In the genomic region with DNA sequence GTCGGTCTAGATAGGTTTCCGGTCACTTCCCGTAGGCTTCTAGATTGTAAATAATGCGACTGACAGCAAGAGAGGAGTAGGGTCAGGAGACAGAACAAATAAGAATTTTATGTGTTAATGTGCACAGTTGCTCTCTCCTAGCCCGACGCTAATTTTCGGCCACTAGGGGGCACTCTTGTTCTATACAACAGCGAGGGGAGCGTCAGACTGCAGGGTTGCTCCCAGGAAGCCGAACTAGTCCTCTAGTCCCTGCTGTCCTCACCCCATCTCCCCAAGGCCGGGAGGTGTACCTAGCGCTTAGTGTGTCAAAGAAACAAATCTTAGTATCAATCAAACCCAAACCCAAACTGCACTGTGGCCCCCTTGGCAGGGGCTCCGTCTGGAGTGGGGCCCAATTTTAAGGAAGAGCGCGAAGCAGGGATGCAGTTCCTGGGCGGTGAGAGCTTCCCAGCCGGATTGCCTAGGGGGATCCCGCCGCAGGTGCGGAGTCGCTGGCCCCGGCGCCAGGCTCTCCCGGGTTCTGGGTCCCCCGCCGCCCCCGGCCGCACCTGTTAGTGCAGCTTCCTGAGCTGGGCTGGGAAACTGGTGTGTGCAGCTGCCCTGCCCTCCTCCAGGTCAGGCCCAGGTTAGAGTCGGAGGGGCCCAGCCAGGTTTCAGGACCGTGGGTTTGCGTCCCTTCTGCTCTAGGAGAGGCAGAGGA, we compare ENCODE assay signal across 8 mouse cellular contexts. TPM values are rescaled to one million over a fixed set of nuclear protein-coding genes. Genes with fewer than 3 reads are reported as not detected.
DNase-seq lines count a peak whose midpoint lies in the region; ATAC-seq and TF ChIP-seq lines count a peak whose summit lies in the region.

No protein-coding gene starts in this region.

- no peak overlapping the region for H3K4me3 ChIP-seq in G1E (ENCODE audit: low read depth, low read length)
- H3K4me3 ChIP-seq in forebrain, embryonic 15.5 days = peak overlapping the region; percentile 39
- H3K4me3 ChIP-seq in neural tube, embryonic 15.5 days (replicated peaks) = peak overlapping the region; percentile 44

- H3K9me3 ChIP-seq in G1E (replicated peaks) = no peaks in the 10 kb centered on the region
- no peaks in the 10 kb centered on the region for H3K9me3 ChIP-seq in forebrain, embryonic 15.5 days
- H3K9me3 ChIP-seq in neural tube, embryonic 15.5 days (replicated peaks) = no peaks in the 10 kb centered on the region

- H3K36me3 ChIP-seq in G1E (replicated peaks) = no peaks in the 10 kb centered on the region
- no peaks in the 10 kb centered on the region for H3K36me3 ChIP-seq in forebrain, embryonic 15.5 days
- H3K36me3 ChIP-seq in neural tube, embryonic 15.5 days = no peaks in the 10 kb centered on the region

- TF ChIP-seq CTCF in G1E (IDR thresholded peaks at IDR 0.05; ENCODE audit: low read depth, low read length) = peak; percentile 55

- H3K4me1 ChIP-seq in G1E (ENCODE audit: insufficient read depth, low read depth, low read length) = peaks cover 4% of the 10 kb centered on the region; the same call in 1 of the 2 replicates
- H3K4me1 ChIP-seq in forebrain, embryonic 15.5 days = peaks cover 7% of the 10 kb centered on the region; the same call in 1 of the 2 replicates
- H3K4me1 ChIP-seq in neural tube, embryonic 15.5 days = peaks cover 9% of the 10 kb centered on the region

- H3K9ac ChIP-seq in forebrain, embryonic 15.5 days (replicated peaks) = peak overlapping the region; percentile 37
- H3K9ac ChIP-seq in neural tube, embryonic 15.5 days (replicated peaks) = peak overlapping the region; percentile 42

- DNase-seq in G1E (ENCODE audit: low spot score) = peak; percentile 68
- peak; percentile 73 for DNase-seq in cerebellum, adult 11-12 months
- DNase-seq in heart, postnatal 25 days (ENCODE audit: low spot score) = peak; percentile 52
- peak; percentile 88 to 93 for DNase-seq in layer of hippocampus, adult 18-20 months (ENCODE audit: low spot score in 2 of 2)
- DNase-seq in lung, adult 18-20 months = peak; percentile 80 to 87
- peak; percentile 95 for DNase-seq in testis, postnatal 10 days (ENCODE audit: low spot score)

- 2% methylated on average over 31 of the region's 31 CpGs for WGBS in forebrain, embryonic 15.5 days
- 2% methylated on average over 31 of the region's 31 CpGs for WGBS in neural tube, embryonic 15.5 days

- ATAC-seq in G1E (ENCODE audit: extremely low read depth, insufficient number of reproducible peaks, low FRiP score, poor library complexity, severe bottlenecking) = peak; percentile 34; the same call in 1 of the 2 replicates
- ATAC-seq in forebrain, embryonic 15.5 days (replicated peaks) = peak; percentile 95
- ATAC-seq in neural tube, embryonic 15.5 days (ENCODE audit: low FRiP score) = peak; percentile 93

- peak overlapping the region; percentile 65 for H3K4me2 ChIP-seq in forebrain, embryonic 15.5 days (replicated peaks)
- H3K4me2 ChIP-seq in neural tube, embryonic 15.5 days = peak overlapping the region; percentile 94

- no peak overlapping the region for H3K27ac ChIP-seq in forebrain, embryonic 15.5 days (replicated peaks)
- H3K27ac ChIP-seq in neural tube, embryonic 15.5 days (replicated peaks) = no peak overlapping the region

- intact Hi-C loops in heart, postnatal 25 days (cut with DNase I) = loop anchor here (1.0 to 10.0 kb wide), 4 partner anchors 227 to 690 kb away; no protein-coding TSS in a partner anchor

- H3K27me3 ChIP-seq in G1E (ENCODE audit: insufficient read depth, low read length) = peaks cover 25% of the 10 kb centered on the region
- peaks cover 6% of the 10 kb centered on the region; the same call in 1 of the 2 replicates for H3K27me3 ChIP-seq in forebrain, embryonic 15.5 days
- peaks cover 6% of the 10 kb centered on the region; the same call in 1 of the 2 replicates for H3K27me3 ChIP-seq in neural tube, embryonic 15.5 days (replicated peaks)

RNA-seq across cellular contexts. Expression of a gene that starts 15.3 kb away (rescaled TPM):
- total RNA-seq in G1E (2014; fragmentation: Nextera tagmentation) (11.1 and 13.0 TPM in 2 replicates), G1E (2017) (22.4 and 24.6 TPM in 2 replicates)
- polyA plus RNA-seq in G1E (2012) = 55.2 and 65.1 TPM in 2 replicates
- polyA plus RNA-seq in forebrain, embryonic 15.5 days (2015; fragmentation: Nextera tagmentation; extraction: Ambion mirVana) = 13.8 and 14.0 TPM in 2 replicates
- total RNA-seq in heart, postnatal 25 days (2021) = 1 to 10 TPM; 1.8 to 2.2 TPM
- 10 to 100 TPM; 12.8 to 13.9 TPM for total RNA-seq in layer of hippocampus, adult 18-20 months (2021)
- polyA plus RNA-seq in neural tube, embryonic 15.5 days (2015; fragmentation: Nextera tagmentation; extraction: Ambion mirVana) = 8.3 and 12.0 TPM in 2 replicates

RNA-seq across cellular contexts. Expression of a gene that starts 42.5 kb away (rescaled TPM):
- total RNA-seq in G1E (2014; fragmentation: Nextera tagmentation) (27.5 and 29.8 TPM in 2 replicates), G1E (2017) (8.1 and 10.6 TPM in 2 replicates)
- polyA plus RNA-seq in G1E (2012) = 4.7 and 7.6 TPM in 2 replicates
- polyA plus RNA-seq in forebrain, embryonic 15.5 days (2015; fragmentation: Nextera tagmentation; extraction: Ambion mirVana) = 1.9 and 2.0 TPM in 2 replicates
- 1 to 10 TPM; 3.5 to 4.4 TPM for total RNA-seq in heart, postnatal 25 days (2021)
- total RNA-seq in layer of hippocampus, adult 18-20 months (2021) = 1 to 10 TPM; 2.5 to 3.5 TPM
- polyA plus RNA-seq in neural tube, embryonic 15.5 days (2015; fragmentation: Nextera tagmentation; extraction: Ambion mirVana) = 1.5 and 2.1 TPM in 2 replicates

Comparison
In these comparisons a context has a peak if more than half of its experiments do, and no peak if none do; other contexts are left out.
1. ATAC-seq: peak in every context shown above with its lines; median percentile 95 in forebrain, embryonic 15.5 days; 93 in neural tube, embryonic 15.5 days; 34 in G1E.